Mouse (Mus musculus) hindlimb bud, embryonic 11.5 days (tissue): ENCODE data around the gene Enpp4.

Experiments
- DNase-seq: peaks from one replicate; pipeline ENCODE4 v3.0.0-alpha.2; 2012; ENCODE audit warnings: low read depth, low spot score; ENCODE audit errors: extremely low spot score

The Enpp4 gene

DNA sequence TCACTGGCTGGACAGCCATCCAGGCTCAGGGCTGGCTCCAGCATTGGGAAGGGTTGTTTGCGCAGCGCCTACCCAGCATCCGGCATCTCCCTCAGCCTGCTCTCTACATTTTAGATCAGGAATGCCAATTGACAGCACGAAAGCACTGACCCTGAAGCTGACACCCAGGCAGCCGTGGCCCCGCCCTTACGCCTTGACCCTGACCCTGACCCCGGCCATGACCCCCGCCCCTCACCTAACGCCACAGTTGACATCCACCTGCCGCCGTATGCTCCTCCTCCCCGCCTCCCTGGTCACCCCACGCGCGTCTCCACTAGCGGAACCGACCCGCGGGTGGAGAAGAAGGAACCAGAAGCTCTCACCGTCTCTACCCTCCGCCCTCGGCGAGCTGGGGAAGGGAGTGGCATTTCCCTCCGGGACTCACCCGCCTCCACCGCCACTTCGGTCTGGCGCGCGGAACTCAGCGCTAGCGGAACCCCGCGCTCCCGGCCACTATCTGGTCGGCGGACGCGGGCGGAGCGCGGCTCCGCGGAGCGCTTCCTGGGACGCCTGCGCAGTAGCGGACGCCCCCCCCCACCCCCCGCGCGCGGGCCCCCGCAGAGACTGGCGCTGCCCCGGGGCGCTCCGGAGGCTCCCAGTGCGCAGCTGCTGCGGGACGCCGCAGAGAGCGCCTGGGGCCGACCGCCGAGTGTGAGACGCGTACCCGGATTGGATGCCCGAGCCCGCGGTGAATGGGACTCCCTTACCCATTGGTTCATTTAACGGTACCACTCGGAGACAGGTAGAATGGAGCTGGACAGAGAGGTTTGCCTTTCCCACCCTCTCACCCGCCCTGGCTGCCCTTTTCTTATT lies at the start of gene Enpp4:
Gene Enpp4 (minus strand): TSS at position 523 of the 852 bp plus-strand sequence.
- DNase-seq, result no peak

DNA sequence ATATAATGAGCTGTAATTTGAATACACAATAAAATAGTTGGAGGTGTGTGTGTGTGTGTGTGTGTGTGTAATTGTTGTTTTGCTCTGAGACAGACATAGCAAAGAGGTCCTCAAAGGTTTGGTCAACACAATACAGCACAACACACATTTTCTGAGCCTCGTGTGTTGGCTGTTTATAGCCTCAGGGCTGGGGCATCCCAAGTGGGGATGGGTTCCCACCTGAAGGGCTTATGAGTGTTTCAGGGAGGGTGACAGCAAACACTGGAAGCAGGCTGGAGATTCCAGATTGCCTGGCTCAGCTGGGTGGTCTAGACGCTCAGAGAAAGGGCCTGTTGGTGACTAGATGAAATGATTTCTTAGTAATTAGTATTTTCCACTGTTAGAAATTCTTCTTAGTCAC lies 49.6 kb upstream of the Enpp4 start:
- no peak for DNase-seq

- DNase-seq, result no peak
Observed at GRCm38 (mm10) chr17:44153871-44154270, 48.3 kb upstream of the Enpp4 start.

GRCm38 (mm10) chr17:44151889-44152288 lies 46.3 kb upstream of the Enpp4 start:
- no peak for DNase-seq

DNA sequence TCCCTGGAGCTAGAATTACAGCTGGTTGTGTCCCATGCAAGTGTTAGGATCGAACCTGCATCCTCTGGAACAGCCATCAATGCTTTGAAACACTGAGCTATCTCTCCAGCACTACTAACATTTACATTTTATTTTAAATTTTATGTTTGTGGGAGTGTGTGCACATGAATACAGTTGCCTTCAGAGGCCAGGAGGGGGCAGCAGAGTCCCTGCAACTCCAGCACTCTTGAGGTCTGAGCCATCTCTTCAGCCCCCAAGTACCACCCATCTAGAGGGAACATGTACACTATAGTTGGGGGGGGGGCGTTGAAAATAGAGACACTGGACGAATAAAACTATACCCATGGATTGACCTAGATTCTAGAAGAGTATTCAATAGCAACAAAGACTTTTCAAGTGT lies 45.5 kb upstream of the Enpp4 start:
- DNase-seq, result no peak

DNA sequence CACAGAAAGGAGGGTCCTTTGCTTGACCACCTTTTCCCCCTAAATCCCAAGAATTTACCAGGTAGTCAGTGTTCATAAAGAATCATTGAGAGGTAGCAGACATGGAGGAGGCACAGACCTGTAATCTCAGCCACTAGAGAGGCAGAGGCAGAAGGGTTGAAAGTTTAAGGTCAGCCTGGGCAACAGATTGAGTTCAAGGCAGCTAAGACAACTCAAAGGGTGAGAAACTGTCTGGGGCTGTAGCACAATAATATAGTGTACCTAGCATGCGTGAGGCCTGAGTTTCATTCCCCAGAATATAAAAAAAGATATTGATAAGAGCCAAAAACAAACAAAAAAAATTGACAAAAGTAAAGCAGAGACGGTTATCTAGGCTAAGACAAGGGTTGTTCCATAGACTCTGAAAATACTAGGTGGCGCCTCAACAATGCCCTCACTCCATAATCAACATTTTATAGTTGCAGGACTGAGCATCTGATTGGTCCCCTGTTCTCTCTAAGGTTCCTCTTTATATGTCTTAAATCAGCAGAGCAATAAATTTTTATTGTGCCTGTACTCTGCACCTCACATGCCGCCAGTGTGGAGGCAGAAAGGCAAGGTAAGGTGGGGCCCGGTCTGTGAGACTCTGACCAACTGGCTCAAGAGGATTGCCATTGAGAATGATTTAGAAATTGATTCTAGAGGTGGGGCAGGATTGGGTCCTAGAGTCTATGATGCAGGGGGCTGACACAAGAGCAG lies 42.7 kb upstream of the Enpp4 start:
- no peak for DNase-seq

DNA sequence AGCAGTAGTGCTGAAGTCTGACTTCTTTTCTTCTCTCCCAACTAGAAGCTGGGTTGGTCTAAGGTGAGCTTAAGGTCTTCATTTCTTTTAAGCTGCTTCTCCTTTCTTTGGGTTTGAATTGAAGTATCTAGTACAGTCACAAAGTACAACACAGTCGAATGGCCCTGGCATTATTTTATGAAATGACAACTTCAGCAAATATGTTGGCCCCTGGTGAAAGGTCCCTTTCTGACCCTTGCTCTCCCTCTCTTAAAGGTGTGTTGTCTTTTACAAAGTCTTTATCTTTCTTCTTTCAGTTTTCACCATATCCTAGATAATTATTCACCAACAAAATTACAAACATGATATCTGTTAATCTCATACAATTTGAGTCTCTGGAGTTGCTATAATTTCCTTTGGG lies 40.2 kb upstream of the Enpp4 start:
- DNase-seq, result no peak

GRCm38 (mm10) chr17:44136863-44137640 lies 31.4 kb upstream of the Enpp4 start:
- no peak for DNase-seq

GRCm38 (mm10) chr17:44136018-44136417 lies 30.4 kb upstream of the Enpp4 start:
- DNase-seq, result no peak

DNA sequence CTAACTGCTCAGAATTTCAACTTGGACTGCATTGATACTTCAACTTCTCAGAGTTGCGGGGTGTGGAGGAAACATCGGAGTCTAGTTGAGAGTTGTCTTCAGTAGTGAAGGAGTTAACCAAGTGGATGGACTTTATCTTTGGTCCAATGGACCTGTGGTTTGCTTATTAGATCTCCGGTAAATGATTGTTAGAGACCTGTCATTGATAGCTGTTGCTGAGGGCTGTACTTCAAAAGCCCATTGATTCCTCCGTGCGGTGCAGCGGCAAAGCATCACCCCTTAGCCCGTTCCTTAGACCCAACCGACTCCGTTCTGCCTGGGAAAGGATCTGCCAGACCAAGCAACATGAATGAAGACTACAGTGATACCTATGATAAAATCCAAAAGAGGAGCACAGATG lies 28.9 kb upstream of the Enpp4 start:
- DNase-seq, result no peak

- DNase-seq, result no peak
Observed at GRCm38 (mm10) chr17:44134106-44134505, 28.5 kb upstream of the Enpp4 start.

- DNase-seq, result no peak
Observed at GRCm38 (mm10) chr17:44130429-44130828, 24.8 kb upstream of the Enpp4 start.

- no peak for DNase-seq
Observed at GRCm38 (mm10) chr17:44129092-44129750, 23.6 kb upstream of the Enpp4 start.

DNA sequence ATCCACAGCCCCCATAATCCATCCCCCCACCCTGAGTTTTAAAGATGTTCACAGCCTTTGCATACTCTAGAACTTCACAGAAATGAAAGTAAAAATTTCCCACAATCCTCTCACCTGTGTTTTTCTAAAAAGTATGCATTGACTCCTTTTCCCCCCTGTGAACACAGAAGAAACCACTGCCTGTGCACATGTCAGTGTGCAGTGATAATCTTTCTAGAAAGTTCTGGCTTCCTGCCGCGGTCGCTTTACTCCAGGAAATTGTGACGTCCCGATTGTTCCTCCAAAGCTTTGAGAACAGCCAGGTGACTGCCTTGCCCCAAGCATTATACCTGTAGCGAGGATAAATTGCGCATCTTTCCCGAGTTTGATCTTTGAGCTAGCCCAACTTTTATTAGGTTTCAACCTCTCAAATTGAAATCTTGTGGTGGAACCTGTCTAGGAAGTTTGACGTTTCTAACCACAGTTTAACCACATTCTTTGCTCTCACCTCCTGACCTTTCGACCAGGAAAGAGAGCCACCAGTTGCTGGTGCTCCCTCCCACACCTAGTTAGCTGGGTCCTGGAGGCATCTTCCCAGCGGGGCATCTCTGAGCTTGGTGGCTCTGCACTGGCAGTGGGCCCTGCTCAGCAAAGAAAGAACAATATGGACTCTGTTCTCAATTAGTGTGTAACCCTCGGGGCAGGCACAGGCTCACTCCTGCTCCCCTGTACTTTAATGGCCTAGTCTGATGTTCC lies 15.9 kb upstream of the Enpp4 start:
- no peak for DNase-seq

- no peak for DNase-seq
Observed at GRCm38 (mm10) chr17:44118231-44118630, 12.6 kb upstream of the Enpp4 start.

- no peak for DNase-seq
Observed at GRCm38 (mm10) chr17:44117721-44118120, 12.1 kb upstream of the Enpp4 start.

DNA sequence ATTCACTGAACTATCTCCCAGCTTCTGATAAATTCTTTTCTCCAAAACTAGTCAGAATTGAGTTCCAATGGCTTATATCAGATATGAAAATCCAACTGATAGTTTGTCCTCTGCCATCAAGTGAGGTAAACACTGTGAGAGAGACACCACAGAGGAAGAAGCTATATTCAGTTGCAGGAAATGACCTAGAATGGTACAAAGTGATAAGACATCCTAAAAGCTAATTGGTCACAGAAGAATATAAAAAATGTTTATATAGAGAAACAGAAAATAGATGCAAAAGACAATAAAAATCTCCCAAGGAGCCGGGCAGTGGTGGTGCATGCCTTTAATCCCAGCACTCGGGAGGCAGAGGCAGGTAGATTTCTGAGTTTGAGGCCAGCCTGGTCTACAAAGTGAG lies 11.0 kb upstream of the Enpp4 start:
- no peak for DNase-seq

GRCm38 (mm10) chr17:44108331-44108730 lies 2.7 kb upstream of the Enpp4 start:
- no peak for DNase-seq

- no peak for DNase-seq
Observed at GRCm38 (mm10) chr17:44101961-44102360, 3.6 kb downstream of the Enpp4 start.

DNA sequence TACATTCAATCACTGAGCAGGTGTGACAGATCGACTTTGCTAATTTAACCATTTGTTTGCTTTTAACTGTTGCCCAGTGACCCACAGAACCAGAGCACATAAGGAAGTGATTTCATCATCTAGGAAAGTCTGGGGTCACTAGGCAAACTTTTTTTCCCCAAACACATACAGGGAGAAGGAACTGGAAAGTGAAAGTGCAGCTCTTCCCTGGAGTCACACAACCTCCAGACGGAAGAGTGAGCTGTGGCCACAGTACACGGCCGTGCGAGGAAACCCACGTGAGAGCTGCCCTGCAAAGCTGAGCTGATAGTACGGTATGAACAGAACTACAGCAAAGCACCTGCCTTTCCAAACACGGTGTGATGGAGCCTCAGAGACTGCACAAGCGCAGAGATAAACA lies 4.7 kb downstream of the Enpp4 start:
- DNase-seq, result no peak
